Mouse (Mus musculus): ENCODE measurements around the gene Pde10a. TPM values are rescaled to one million over a fixed set of nuclear protein-coding genes. Genes with fewer than 3 reads are reported as not detected.

Gene Pde10a
- 1.7 and 2.4 TPM in 2 replicates for polyA plus RNA-seq (2012; rRNA removed)

DNA sequence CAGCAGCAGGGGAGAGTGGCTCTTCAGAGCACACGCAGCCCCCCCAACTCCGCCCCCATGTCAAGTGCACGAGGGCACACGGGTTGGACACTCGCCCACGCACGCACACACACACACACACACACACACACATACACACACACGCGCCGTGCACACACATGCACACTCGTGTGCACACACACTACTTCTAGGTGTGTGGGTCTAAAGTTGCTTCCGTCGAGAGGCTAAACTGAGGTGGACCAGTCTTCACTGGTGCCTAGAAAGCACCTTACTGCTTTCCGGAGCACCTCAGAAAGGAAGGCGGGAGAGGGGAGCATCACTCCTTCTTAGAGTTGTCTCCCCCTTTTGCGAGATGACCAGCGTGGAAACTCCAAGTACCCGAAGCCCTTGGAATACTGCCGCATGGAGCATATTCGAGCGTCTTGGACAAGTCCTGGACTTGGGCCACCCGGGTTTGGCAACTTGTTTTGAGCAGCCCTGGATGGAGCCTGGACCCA is at the start of gene Pde10a:
TSS of gene Pde10a (plus strand) at position 148 of the 497 bp plus-strand sequence.
- DNase-seq (ENCODE audit: low spot score): no peak

DNA sequence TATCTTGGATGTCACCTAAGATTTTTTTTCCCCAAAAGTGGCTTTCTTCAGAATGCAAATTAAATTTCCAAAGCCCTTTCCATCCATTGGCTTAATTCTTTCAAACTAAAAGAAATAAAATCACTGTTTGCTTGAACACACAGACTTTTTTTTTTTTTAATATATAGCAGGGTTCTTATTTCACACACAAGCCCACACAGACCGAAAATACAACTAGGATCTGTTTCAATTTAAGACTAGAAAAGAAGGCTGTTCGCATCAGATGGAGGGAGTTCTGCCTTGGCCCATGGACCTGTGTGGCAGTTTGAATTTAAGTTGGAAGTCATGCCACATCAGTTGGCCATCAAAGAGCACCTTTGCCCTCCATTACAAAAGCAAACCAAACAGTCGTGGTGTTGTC is 46.6 kb upstream of the Pde10a start:
- no peak for DNase-seq (ENCODE audit: low spot score)

DNA sequence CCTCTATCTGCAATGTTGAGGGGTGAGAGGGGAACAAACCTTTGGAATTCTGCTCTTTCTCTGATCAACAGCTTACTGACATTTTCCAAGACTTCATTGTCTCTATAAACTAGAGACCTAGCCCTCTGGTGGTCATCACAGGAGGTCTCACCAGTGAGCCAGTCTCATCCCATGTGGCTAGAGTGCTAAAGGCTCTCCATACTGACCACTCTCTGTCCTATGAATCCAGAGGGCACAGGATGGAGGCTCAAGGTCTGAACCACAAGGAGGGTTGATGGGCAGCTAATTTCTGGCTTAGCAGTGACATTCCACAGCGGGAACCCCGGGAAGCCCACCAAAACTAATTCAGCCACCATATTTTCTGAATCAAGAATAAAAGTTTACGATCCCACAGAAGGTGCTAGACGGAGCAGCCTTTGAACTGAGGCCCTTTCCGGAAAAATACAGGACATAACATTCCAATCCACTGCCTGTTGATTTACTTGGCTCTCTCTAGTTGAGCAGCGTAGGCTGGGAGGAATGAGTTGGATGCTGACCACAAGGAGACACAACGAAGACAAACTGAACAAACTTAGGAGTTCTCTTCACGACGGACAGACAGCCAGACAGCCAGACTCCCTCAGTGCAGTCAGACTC is 45.6 kb upstream of the Pde10a start:
- no peak for DNase-seq (ENCODE audit: low spot score)

DNA sequence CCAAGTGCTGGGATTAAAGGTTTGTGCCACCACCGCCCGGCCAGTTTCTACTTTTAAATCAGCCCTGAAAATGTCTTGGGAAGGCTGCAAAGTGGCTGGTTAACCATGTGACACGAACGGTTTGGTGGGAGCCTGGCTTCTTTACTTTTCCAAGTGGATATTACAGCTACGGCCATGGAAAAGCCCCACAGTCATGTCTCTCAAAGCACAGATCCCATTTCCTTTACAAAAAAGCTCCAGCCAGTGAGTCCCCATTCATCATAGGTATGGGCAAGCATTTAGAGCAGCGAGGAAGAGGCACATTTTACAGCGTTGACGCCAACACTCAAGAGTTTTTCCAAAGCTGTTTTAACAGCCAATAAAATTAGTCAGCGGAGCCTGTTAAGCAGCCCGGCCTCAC is 43.4 kb upstream of the Pde10a start:
- no peak for DNase-seq (ENCODE audit: low spot score)

DNA sequence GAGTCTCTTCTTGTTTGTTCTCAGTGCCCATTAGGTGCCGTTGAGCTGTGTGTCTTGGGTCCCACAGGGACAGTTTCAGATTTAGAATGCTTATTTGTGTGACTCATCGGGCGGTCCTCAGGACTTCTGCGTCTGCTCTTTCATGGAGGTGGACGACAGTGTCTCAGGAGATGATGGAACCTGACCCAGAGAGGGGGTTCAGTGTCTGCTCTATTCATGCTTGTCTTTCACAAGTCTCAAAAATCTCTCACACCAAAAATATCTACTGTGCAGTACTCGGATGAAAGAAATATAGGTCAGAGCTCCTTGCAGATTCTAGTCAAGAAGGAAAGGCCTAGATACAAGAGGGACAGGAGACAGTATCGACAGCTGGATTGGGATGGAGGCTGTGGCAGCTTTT is 42.3 kb upstream of the Pde10a start:
- no peak for DNase-seq (ENCODE audit: low spot score)

GRCm38 (mm10) chr17:8484246-8484645 is 40.9 kb upstream of the Pde10a start:
- no peak for DNase-seq (ENCODE audit: low spot score)

GRCm38 (mm10) chr17:8485146-8485545 is 40.0 kb upstream of the Pde10a start:
- DNase-seq (ENCODE audit: low spot score): no peak

DNA sequence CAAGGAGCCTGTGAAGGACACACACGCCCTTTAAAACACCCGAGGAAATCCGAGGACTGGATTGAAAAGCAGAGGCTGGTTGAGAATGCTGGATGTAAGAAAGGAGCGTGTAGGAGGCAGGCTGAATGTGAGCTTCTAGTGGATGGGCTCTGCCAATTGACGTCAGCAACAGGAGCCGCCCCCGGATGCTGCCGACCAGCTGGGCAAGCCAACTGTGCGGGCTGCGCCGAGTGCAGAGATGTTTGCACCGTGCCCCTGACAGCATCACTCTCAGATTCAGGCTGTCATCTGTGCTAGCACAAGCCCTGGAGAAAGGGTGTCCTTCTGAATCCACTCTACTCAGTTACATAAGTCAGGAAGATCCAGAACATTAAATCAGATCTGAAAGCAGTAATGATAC is 37.3 kb upstream of the Pde10a start:
- no peak for DNase-seq (ENCODE audit: low spot score)

- no peak for DNase-seq (ENCODE audit: low spot score)
Observed at GRCm38 (mm10) chr17:8490971-8491370, 34.2 kb upstream of the Pde10a start.

- no peak for DNase-seq (ENCODE audit: low spot score)
Observed at GRCm38 (mm10) chr17:8493461-8493860, 31.7 kb upstream of the Pde10a start.

GRCm38 (mm10) chr17:8498151-8498550 is 27.0 kb upstream of the Pde10a start:
- no peak for DNase-seq (ENCODE audit: low spot score)

DNA sequence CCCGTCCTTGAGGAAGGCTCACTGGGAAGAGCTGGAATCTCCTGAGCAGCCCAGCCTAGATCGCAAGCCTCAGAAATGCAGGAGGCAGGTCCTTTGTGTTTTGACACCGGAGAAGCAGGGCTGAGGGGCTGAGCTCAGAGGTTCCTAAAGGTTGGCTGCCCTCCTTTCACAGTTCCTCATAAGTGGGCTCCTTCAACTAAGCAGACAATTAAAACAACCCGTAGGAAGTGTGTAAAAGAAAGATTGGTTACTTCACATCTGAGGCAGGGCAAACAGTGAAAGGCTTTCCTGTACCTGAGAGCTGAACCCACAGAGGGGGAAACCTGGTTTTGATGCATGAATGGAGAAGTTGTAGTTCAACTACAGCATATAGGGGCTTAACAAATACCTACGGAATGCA is 26.5 kb upstream of the Pde10a start:
- no peak for DNase-seq (ENCODE audit: low spot score)

DNA sequence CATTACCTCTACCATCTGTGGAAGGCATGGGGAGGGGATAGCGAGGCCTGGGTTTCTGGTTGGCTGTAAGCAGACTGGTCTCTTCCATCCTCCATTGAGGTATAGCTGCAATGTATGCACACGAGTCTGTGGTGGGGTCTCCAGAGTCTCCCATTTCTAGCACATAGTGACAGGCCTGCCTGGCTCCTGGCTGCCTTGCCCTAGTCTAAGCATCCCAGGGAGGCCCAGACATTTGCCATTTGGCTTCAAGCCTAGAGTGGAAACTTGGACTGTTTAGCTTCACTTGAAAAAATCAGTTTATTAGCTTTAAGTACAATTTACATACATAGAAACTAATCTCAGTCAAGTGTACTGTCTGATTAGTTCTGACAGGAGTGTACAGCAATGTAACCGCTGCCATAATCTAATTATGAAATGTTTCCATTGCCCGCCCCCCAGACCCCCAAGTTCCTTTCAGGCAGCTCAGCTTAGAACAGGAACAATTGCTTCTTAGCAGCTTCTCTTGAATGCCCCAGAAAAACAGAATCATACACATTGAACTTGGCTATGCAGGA is 25.5 kb upstream of the Pde10a start:
- DNase-seq (ENCODE audit: low spot score): no peak

GRCm38 (mm10) chr17:8504381-8504780 is 20.8 kb upstream of the Pde10a start:
- DNase-seq (ENCODE audit: low spot score): no peak

DNA sequence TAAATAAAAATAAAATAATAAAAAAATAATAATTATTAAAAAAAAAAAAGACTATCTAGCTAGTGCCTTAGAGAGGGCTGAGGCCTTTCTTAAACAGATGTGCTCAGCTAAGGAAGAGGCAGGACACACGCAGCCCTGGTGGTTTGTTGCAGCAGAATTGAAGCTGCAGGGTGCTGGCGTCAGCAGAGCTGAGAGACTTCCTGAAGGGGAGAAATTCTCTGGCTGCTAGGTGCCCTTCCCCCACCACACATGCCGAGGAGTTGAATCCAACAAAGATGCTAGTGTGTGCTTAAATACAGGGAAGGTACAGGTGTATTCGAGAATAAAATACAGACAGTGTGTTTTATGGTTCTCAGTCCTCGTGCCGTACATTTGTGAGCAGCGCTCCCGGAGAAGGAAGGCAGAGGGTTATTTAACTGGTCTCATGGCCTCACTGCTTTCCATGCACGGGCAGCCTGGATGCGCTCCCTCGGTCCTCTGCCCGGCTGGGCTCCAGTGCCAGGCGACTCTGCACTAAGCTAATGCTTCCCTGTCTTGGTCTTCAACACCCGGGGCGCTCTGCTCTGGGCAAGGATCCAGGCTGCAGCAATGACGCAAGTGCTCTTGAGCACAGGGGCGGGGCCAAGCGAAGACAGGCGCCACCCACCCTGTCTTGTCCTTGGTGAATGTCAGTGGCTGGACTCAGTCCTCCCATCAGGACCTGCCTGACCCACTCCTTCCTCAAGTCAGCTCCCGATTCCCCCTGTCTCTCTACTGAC is 19.3 kb upstream of the Pde10a start:
- peak; percentile 53 for DNase-seq (ENCODE audit: low spot score)

- no peak for DNase-seq (ENCODE audit: low spot score)
Observed at GRCm38 (mm10) chr17:8506726-8507125, 18.4 kb upstream of the Pde10a start.

- no peak for DNase-seq (ENCODE audit: low spot score)
Observed at GRCm38 (mm10) chr17:8507654-8508053, 17.5 kb upstream of the Pde10a start.

- DNase-seq (ENCODE audit: low spot score): peak; percentile 29
Observed at GRCm38 (mm10) chr17:8508305-8509141, 16.6 kb upstream of the Pde10a start.

DNA sequence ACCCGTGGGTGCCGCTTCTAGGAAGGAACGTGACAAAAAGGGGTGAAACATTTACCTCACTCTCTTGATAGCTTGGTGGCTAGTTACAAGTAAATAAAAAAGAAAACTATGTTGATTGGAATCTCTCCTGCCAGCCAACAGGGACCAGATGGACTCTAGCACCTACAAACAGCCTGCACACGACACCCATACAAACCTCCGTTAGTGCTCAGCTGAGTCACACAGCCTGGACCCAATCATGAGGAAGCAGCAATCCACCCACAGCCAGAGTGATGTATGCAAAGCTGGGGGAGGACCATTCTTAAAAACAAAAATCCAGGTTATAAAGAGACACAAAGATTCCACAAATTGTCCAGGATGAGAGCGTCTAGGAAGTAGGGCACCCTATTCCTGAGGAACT is 9.2 kb upstream of the Pde10a start:
- no peak for DNase-seq (ENCODE audit: low spot score)

- no peak for DNase-seq (ENCODE audit: low spot score)
Observed at GRCm38 (mm10) chr17:8523986-8524385, 1.2 kb upstream of the Pde10a start.

GRCm38 (mm10) chr17:8524387-8525165 is 596 bp upstream of the Pde10a start:
- DNase-seq (ENCODE audit: low spot score): peak; percentile 50
